Mouse (Mus musculus) large intestine, adult 2 months (tissue): ENCODE data around the gene Rhbg. TPM values are rescaled to one million over a fixed set of nuclear protein-coding genes. Genes with fewer than 3 reads are reported as not detected.

ENCODE experiments used
- DNase-seq: peaks from one replicate; pipeline ENCODE4 v3.0.0-alpha.2; 2012; ENCODE audit warnings: low read depth, low spot score
- WGBS: fragments of 180-500 bp; shearing (Covaris S2); methylation state at CpG from one replicate; pipeline ENCODE4 v1.1.7; 2018; 5-methylcytosine and 5-hydroxymethylcytosine counted together
- polyA plus RNA-seq: library from polyadenylated mRNA; depleted of rRNA; stranded (reverse); fragments of >200 nt; gene quantifications from 2 replicates; pipeline ENCODE4 v1.2.3, GENCODE M21; 2012

Gene Rhbg
- polyA plus RNA-seq, 1 experiment = 32.9 TPM

GRCm38 (mm10) chr3:88231061-88231641, 23.4 kb downstream of the Rhbg start:
- WGBS = 42% methylated on average over 1 of the region's 1 CpGs

GRCm38 (mm10) chr3:88230262-88231047, 24.1 kb downstream of the Rhbg start:
- WGBS = 34% methylated on average over 17 of the region's 17 CpGs
- DNase-seq = no peak

More at GRCm38 (mm10) chr3:88231061-88231641, 23.4 kb downstream of the Rhbg start:
- DNase-seq = no peak

- WGBS = 88% methylated on average over 6 of the region's 6 CpGs
- no peak for DNase-seq
These were observed 25.0 kb downstream of the Rhbg start for GRCm38 (mm10) chr3:88229526-88229925.

- 43% methylated on average over 4 of the region's 4 CpGs for WGBS
- DNase-seq = no peak
These were observed 25.6 kb downstream of the Rhbg start for GRCm38 (mm10) chr3:88228906-88229305.

GRCm38 (mm10) chr3:88227976-88228375, 26.5 kb downstream of the Rhbg start:
- 38% methylated on average over 6 of the region's 6 CpGs for WGBS
- no peak for DNase-seq

GRCm38 (mm10) chr3:88227260-88227659, 27.2 kb downstream of the Rhbg start:
- no peak for DNase-seq
- WGBS = 35% methylated on average over 4 of the region's 4 CpGs

- DNase-seq = no peak
- 74% methylated on average over 10 of the region's 10 CpGs for WGBS
These were observed 28.2 kb downstream of the Rhbg start for GRCm38 (mm10) chr3:88226101-88226845.

- 53% methylated on average over 2 of the region's 2 CpGs for WGBS
- DNase-seq = no peak
These were observed 29.6 kb downstream of the Rhbg start for GRCm38 (mm10) chr3:88224929-88225328.

GRCm38 (mm10) chr3:88222446-88222845, 32.1 kb downstream of the Rhbg start:
- no peak for DNase-seq
- 75% methylated on average over 6 of the region's 6 CpGs for WGBS

- WGBS = 59% methylated on average over 12 of the region's 12 CpGs
- no peak for DNase-seq
These were observed 32.8 kb downstream of the Rhbg start for GRCm38 (mm10) chr3:88221519-88222390.

GRCm38 (mm10) chr3:88220842-88221241, 33.7 kb downstream of the Rhbg start:
- no peak for DNase-seq
- WGBS = 2% methylated on average over 6 of the region's 6 CpGs

- no peak for DNase-seq
- 25% methylated on average over 9 of the region's 9 CpGs for WGBS
These were observed 34.6 kb downstream of the Rhbg start for GRCm38 (mm10) chr3:88219940-88220339.

GRCm38 (mm10) chr3:88217679-88218078, 36.8 kb downstream of the Rhbg start:
- DNase-seq = no peak
- WGBS = 50% methylated on average over 1 of the region's 2 CpGs

- WGBS = 22% methylated on average over 7 of the region's 7 CpGs
These were observed 37.8 kb downstream of the Rhbg start for GRCm38 (mm10) chr3:88216534-88217326.

GRCm38 (mm10) chr3:88216116-88216515, 38.4 kb downstream of the Rhbg start:
- WGBS = 11% methylated on average over 6 of the region's 6 CpGs
- no peak for DNase-seq

More at GRCm38 (mm10) chr3:88216534-88217326, 37.8 kb downstream of the Rhbg start:
- DNase-seq = no peak

- under 1% methylated on average over 23 of the region's 23 CpGs for WGBS
- no peak for DNase-seq
These were observed 38.9 kb downstream of the Rhbg start for GRCm38 (mm10) chr3:88215553-88216004.

GRCm38 (mm10) chr3:88214971-88215552, 39.4 kb downstream of the Rhbg start:
- no peak for DNase-seq
- WGBS = 1% methylated on average over 48 of the region's 48 CpGs

GRCm38 (mm10) chr3:88214197-88214938, 40.1 kb downstream of the Rhbg start:
- WGBS = 3% methylated on average over 42 of the region's 42 CpGs
- DNase-seq = no peak
